Mouse (Mus musculus): ENCODE data around the gene Tsnaxip1. TPM values are rescaled to one million over a fixed set of nuclear protein-coding genes. Genes with fewer than 3 reads are reported as not detected.

The Tsnaxip1 gene
- total and polyA plus RNA-seq, 2 experiments from 2014 or later, result 0.16 to 0.62 TPM

GRCm38 (mm10) chr8:105793331-105793730 lies 34.2 kb upstream of the Tsnaxip1 start:
- Histone ChIP-seq H3K27me3 (ENCODE audit: insufficient read depth, low read length) (no peaks in the 10 kb centered on the region), H3K9ac (replicated peaks; ENCODE audit: low read length, poor library complexity, severe bottlenecking) (no peak overlapping the region), H3K4me3 (ENCODE audit: low read depth, low read length) (no peak overlapping the region), H3K4me2 (ENCODE audit: low read depth, low read length, poor library complexity, severe bottlenecking) (no peak overlapping the region), H3K27ac (ENCODE audit: low read depth, low read length) (no peak overlapping the region), H3K4me1 (ENCODE audit: insufficient read depth, low read length) (no peaks in the 10 kb centered on the region), H3K9me3 (ENCODE audit: low read length) (no peaks in the 10 kb centered on the region), H3K36me3 (ENCODE audit: insufficient read depth, low read length) (0 out of 2 replicates have a peak, but pooled peaks cover 4% of the 10 kb centered on the region)
- TF ChIP-seq CTCF (IDR thresholded peaks at IDR 0.05), result no peak
- DNase-seq (ENCODE audit: low spot score), result no peak
- ATAC-seq (ENCODE audit: low FRiP score), result no peak
- WGBS, result 96% methylated on average over 1 of the region's 1 CpGs

- WGBS, result 85% methylated on average over 3 of the region's 3 CpGs
Observed at GRCm38 (mm10) chr8:105794009-105794598, 33.4 kb upstream of the Tsnaxip1 start.

GRCm38 (mm10) chr8:105795785-105796184 lies 31.7 kb upstream of the Tsnaxip1 start:
- Histone ChIP-seq H3K4me2 (ENCODE audit: low read depth, low read length, poor library complexity, severe bottlenecking) (no peak overlapping the region), H3K9me3 (ENCODE audit: low read length) (no peaks in the 10 kb centered on the region), H3K4me3 (ENCODE audit: low read depth, low read length) (no peak overlapping the region), H3K4me1 (ENCODE audit: insufficient read depth, low read length) (no peaks in the 10 kb centered on the region), H3K36me3 (ENCODE audit: insufficient read depth, low read length) (0 out of 2 replicates have a peak, but pooled peaks cover 4% of the 10 kb centered on the region), H3K9ac (replicated peaks; ENCODE audit: low read length, poor library complexity, severe bottlenecking) (no peak overlapping the region), H3K27me3 (ENCODE audit: insufficient read depth, low read length) (no peaks in the 10 kb centered on the region), H3K27ac (ENCODE audit: low read depth, low read length) (no peak overlapping the region)
- WGBS, result 94% methylated on average over 1 of the region's 1 CpGs
- ATAC-seq (ENCODE audit: low FRiP score), result no peak
- no peak for TF ChIP-seq CTCF (IDR thresholded peaks at IDR 0.05)
- DNase-seq (ENCODE audit: low spot score), result no peak

More at GRCm38 (mm10) chr8:105794009-105794598, 33.4 kb upstream of the Tsnaxip1 start:
- no peak overlapping the region for H3K4me2 ChIP-seq (ENCODE audit: low read depth, low read length, poor library complexity, severe bottlenecking)
- H3K36me3 ChIP-seq (ENCODE audit: insufficient read depth, low read length), result 0 out of 2 replicates have a peak, but pooled peaks cover 4% of the 10 kb centered on the region
- ATAC-seq (ENCODE audit: low FRiP score) (no peak), DNase-seq (ENCODE audit: low spot score) (no peak)
- H3K27ac ChIP-seq (ENCODE audit: low read depth, low read length), result no peak overlapping the region
- H3K4me1 ChIP-seq (ENCODE audit: insufficient read depth, low read length), result no peaks in the 10 kb centered on the region
- no peak overlapping the region for H3K4me3 ChIP-seq (ENCODE audit: low read depth, low read length)
- H3K9ac ChIP-seq (replicated peaks; ENCODE audit: low read length, poor library complexity, severe bottlenecking), result no peak overlapping the region
- H3K27me3 ChIP-seq (ENCODE audit: insufficient read depth, low read length), result no peaks in the 10 kb centered on the region
- no peaks in the 10 kb centered on the region for H3K9me3 ChIP-seq (ENCODE audit: low read length)
- no peak for TF ChIP-seq CTCF (IDR thresholded peaks at IDR 0.05)

- no peak overlapping the region for H3K4me2 ChIP-seq (ENCODE audit: low read depth, low read length, poor library complexity, severe bottlenecking)
- 86% methylated on average over 5 of the region's 5 CpGs for WGBS
Observed at GRCm38 (mm10) chr8:105798408-105798807, 29.1 kb upstream of the Tsnaxip1 start.

DNA sequence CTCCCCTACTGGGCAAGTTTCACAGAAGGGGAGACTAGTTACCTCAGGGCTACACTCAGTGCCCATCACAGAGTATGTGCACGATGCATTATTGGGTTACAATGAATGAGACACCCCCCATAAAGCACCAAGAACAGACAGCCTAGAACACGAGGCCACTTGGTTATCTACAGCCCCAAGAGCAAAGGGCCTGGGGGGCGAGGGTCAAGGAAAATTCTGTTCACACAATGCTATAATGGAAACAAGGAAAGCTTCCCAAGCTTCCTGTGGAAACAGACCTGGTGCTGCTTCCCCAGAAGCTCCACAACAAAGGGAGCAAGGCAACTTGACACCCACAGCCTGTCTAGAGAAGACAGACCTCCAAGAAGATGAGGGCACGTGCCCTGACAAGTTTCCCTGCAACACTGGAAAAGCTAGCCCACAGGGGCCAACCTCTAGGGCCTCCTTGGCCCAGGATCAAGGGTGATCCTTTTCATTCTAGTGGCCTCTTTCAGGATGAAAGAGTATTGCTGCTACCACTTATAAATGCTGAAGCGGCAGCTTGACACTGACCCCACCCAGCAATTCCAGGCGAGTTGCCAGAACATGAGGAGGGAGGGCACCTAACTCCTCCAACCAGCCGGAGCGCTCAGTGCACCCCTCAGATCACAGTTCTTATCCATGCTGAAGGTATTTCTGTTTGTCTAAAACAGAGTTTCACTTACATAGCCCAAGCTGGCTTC lies 28.3 kb upstream of the Tsnaxip1 start:
- no peak overlapping the region for H3K9ac ChIP-seq (replicated peaks; ENCODE audit: low read length, poor library complexity, severe bottlenecking)
- 58% methylated on average over 8 of the region's 8 CpGs for WGBS
- H3K4me1 ChIP-seq (ENCODE audit: insufficient read depth, low read length), result no peaks in the 10 kb centered on the region
- no peaks in the 10 kb centered on the region for H3K27me3 ChIP-seq (ENCODE audit: insufficient read depth, low read length)
- H3K4me2 ChIP-seq (ENCODE audit: low read depth, low read length, poor library complexity, severe bottlenecking), result no peak overlapping the region
- peak; percentile 67 for DNase-seq (ENCODE audit: low spot score)
- TF ChIP-seq CTCF (IDR thresholded peaks at IDR 0.05), result no peak
- no peak overlapping the region for H3K4me3 ChIP-seq (ENCODE audit: low read depth, low read length)
- no peaks in the 10 kb centered on the region for H3K9me3 ChIP-seq (ENCODE audit: low read length)
- H3K36me3 ChIP-seq (ENCODE audit: insufficient read depth, low read length), result 0 out of 2 replicates have a peak, but pooled peaks cover 4% of the 10 kb centered on the region
- no peak for ATAC-seq (ENCODE audit: low FRiP score)
- H3K27ac ChIP-seq (ENCODE audit: low read depth, low read length), result no peak overlapping the region

More at GRCm38 (mm10) chr8:105798408-105798807, 29.1 kb upstream of the Tsnaxip1 start:
- H3K27ac ChIP-seq (ENCODE audit: low read depth, low read length), result no peak overlapping the region
- no peak for TF ChIP-seq CTCF (IDR thresholded peaks at IDR 0.05)
- no peak overlapping the region for H3K4me3 ChIP-seq (ENCODE audit: low read depth, low read length)
- 0 out of 2 replicates have a peak, but pooled peaks cover 4% of the 10 kb centered on the region for H3K36me3 ChIP-seq (ENCODE audit: insufficient read depth, low read length)
- no peak overlapping the region for H3K9ac ChIP-seq (replicated peaks; ENCODE audit: low read length, poor library complexity, severe bottlenecking)
- H3K9me3 ChIP-seq (ENCODE audit: low read length), result no peaks in the 10 kb centered on the region
- DNase-seq (ENCODE audit: low spot score) (no peak), ATAC-seq (ENCODE audit: low FRiP score) (no peak)
- no peaks in the 10 kb centered on the region for H3K27me3 ChIP-seq (ENCODE audit: insufficient read depth, low read length)
- H3K4me1 ChIP-seq (ENCODE audit: insufficient read depth, low read length), result no peaks in the 10 kb centered on the region
